Mouse (Mus musculus) gastrocnemius, postnatal 14 days (tissue): ENCODE results near the gene Mrps7. TPM values are rescaled to one million over a fixed set of nuclear protein-coding genes. Genes with fewer than 3 reads are reported as not detected.
A peak's percentile ranks its signal among the peaks of the same experiment; 100 is the strongest.

Source experiments
- DNase-seq: peaks from one replicate; pipeline ENCODE4 v3.0.0; 2021; ENCODE audit warnings: mixed read lengths
- intact Hi-C: fragments of 180-260 bp; cut with DNase I; formaldehyde crosslinking; loops from one replicate; pipeline ENCODE4 v1.15.1; 2025; ENCODE audit warnings: low total_unique reads
- total RNA-seq, 2 experiments: library from RNA; stranded (reverse); gene quantifications; 2 replicates each; pipeline ENCODE4 v1.2.3; 2021

The Mrps7 gene
- total RNA-seq, 2 experiments from 2014 or later: 63.6 to 65.4 TPM

- intact Hi-C loops: loop anchor here (10.0 kb wide), 1 partner anchor 109 kb away; the partner anchor contains the start of gene Nt5c
- peak; percentile 30 for DNase-seq
Observed at GRCm38 (mm10) chr11:115604304-115604696, 575 bp downstream of the Mrps7 start.

- intact Hi-C loops: loop anchor here (10.0 kb wide), 1 partner anchor 112 kb away; the partner anchor contains the start of gene Nt5c
- DNase-seq: no peak
Observed at GRCm38 (mm10) chr11:115606733-115607132, 3.0 kb downstream of the Mrps7 start.

GRCm38 (mm10) chr11:115608421-115609399 is 5.0 kb downstream of the Mrps7 start:
- DNase-seq: no peak
- intact Hi-C loops: loop anchor here (10.0 kb wide), 1 partner anchor 114 kb away; the partner anchor contains the start of gene Nt5c

GRCm38 (mm10) chr11:115609576-115609975 is 5.9 kb downstream of the Mrps7 start:
- intact Hi-C loops: loop anchor here (10.0 kb wide), 1 partner anchor 115 kb away; the partner anchor contains the start of gene Nt5c
- DNase-seq: no peak

GRCm38 (mm10) chr11:115611173-115611572 is 7.4 kb downstream of the Mrps7 start:
- DNase-seq: no peak
- intact Hi-C loops: no loop called here

GRCm38 (mm10) chr11:115612059-115612409 is 8.3 kb downstream of the Mrps7 start:
- DNase-seq: peak; percentile 88
- intact Hi-C loops: no loop called here

- DNase-seq: peak; percentile 89
- intact Hi-C loops: no loop called here
Observed at GRCm38 (mm10) chr11:115612410-115613137, 8.8 kb downstream of the Mrps7 start, which contains the start of gene Mif4gd. Mif4gd (minus strand) TSS chr11:115612969.

- intact Hi-C loops: no loop called here
- no peak for DNase-seq
Observed at GRCm38 (mm10) chr11:115613138-115613945, 9.6 kb downstream of the Mrps7 start.

- intact Hi-C loops: no loop called here
Observed at GRCm38 (mm10) chr11:115614346-115615107, 10.8 kb downstream of the Mrps7 start.

GRCm38 (mm10) chr11:115615108-115615825 is 11.5 kb downstream of the Mrps7 start:
- intact Hi-C loops: no loop called here
- DNase-seq: no peak

More at GRCm38 (mm10) chr11:115614346-115615107, 10.8 kb downstream of the Mrps7 start:
- no peak for DNase-seq

GRCm38 (mm10) chr11:115615875-115616274 is 12.2 kb downstream of the Mrps7 start:
- DNase-seq: no peak
- intact Hi-C loops: no loop called here

- intact Hi-C loops: no loop called here
- no peak for DNase-seq
Observed at GRCm38 (mm10) chr11:115616371-115616770, 12.6 kb downstream of the Mrps7 start.

GRCm38 (mm10) chr11:115616893-115617292 is 13.2 kb downstream of the Mrps7 start:
- no peak for DNase-seq
- intact Hi-C loops: no loop called here

- DNase-seq: no peak
- intact Hi-C loops: no loop called here
Observed at GRCm38 (mm10) chr11:115618001-115618400, 14.3 kb downstream of the Mrps7 start.

- DNase-seq: no peak
- intact Hi-C loops: no loop called here
Observed at GRCm38 (mm10) chr11:115618732-115619516, 15.2 kb downstream of the Mrps7 start.

- intact Hi-C loops: no loop called here
- no peak for DNase-seq
Observed at GRCm38 (mm10) chr11:115619949-115620348, 16.2 kb downstream of the Mrps7 start.

- DNase-seq: no peak
- intact Hi-C loops: no loop called here
Observed at GRCm38 (mm10) chr11:115623487-115624070, 19.9 kb downstream of the Mrps7 start.
